Mouse (Mus musculus): ENCODE data around the gene Opn1sw. TPM values are rescaled to one million over a fixed set of nuclear protein-coding genes. Genes with fewer than 3 reads are reported as not detected.

Opn1sw gene
- polyA plus RNA-seq, 1 experiment = not detected

DNA sequence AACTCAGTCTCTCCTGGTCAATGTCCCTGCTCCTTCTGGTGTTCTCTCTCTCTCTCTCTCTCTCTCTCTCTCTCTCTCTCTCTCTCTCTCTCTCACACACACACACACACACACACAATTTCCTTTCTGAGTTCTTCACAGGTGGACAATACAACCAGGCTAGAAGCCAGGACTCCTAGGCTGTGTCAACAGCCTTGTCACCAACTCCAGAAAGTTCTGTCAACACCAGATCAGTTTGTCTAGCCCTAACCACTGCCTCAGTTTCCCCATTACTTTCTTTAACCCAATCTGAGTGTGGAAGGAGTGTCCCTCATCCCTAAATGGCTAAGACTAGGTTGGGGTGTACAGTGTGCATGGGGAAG lies 44.4 kb upstream of the Opn1sw start:
- no peaks in the 10 kb centered on the region; the same call in 1 of the 2 replicates for H3K27me3 ChIP-seq (ENCODE audit: control insufficient read depth, insufficient read depth, low read length)
- H3K4me1 ChIP-seq (ENCODE audit: control insufficient read depth, insufficient read depth, low read length) = no peaks in the 10 kb centered on the region
- H3K27ac ChIP-seq (ENCODE audit: insufficient read depth, low read length) = no peak overlapping the region
- TF ChIP-seq CTCF (IDR thresholded peaks at IDR 0.05; ENCODE audit: borderline replicate concordance, insufficient read depth, low read depth, low read length) = no peak
- no peak for TF ChIP-seq POLR2A (IDR thresholded peaks at IDR 0.05; ENCODE audit: borderline replicate concordance, insufficient read depth, low read length)
- no peak for DNase-seq
- H3K4me3 ChIP-seq (replicated peaks; ENCODE audit: insufficient read depth, low read depth, low read length) = no peak overlapping the region

- H3K4me3 ChIP-seq (replicated peaks; ENCODE audit: insufficient read depth, low read depth, low read length) = no peak overlapping the region
- 36% methylated on average over 3 of the region's 3 CpGs for WGBS
- no peak for DNase-seq
- no peak overlapping the region for H3K27ac ChIP-seq (ENCODE audit: insufficient read depth, low read length)
- TF ChIP-seq POLR2A (IDR thresholded peaks at IDR 0.05; ENCODE audit: borderline replicate concordance, insufficient read depth, low read length) (no peak), CTCF (IDR thresholded peaks at IDR 0.05; ENCODE audit: borderline replicate concordance, insufficient read depth, low read depth, low read length) (no peak)
- no peaks in the 10 kb centered on the region; the same call in 1 of the 2 replicates for H3K27me3 ChIP-seq (ENCODE audit: control insufficient read depth, insufficient read depth, low read length)
- H3K4me1 ChIP-seq (ENCODE audit: control insufficient read depth, insufficient read depth, low read length) = no peaks in the 10 kb centered on the region
Measured at GRCm38 (mm10) chr6:29432156-29432555, 43.9 kb upstream of the Opn1sw start.

GRCm38 (mm10) chr6:29431473-29431872 lies 43.2 kb upstream of the Opn1sw start:
- Histone ChIP-seq H3K27ac (ENCODE audit: insufficient read depth, low read length) (no peak overlapping the region), H3K4me3 (replicated peaks; ENCODE audit: insufficient read depth, low read depth, low read length) (no peak overlapping the region), H3K27me3 (ENCODE audit: control insufficient read depth, insufficient read depth, low read length) (no peaks in the 10 kb centered on the region; the same call in 1 of the 2 replicates), H3K4me1 (ENCODE audit: control insufficient read depth, insufficient read depth, low read length) (no peaks in the 10 kb centered on the region)
- TF ChIP-seq CTCF (IDR thresholded peaks at IDR 0.05; ENCODE audit: borderline replicate concordance, insufficient read depth, low read depth, low read length) (no peak), POLR2A (IDR thresholded peaks at IDR 0.05; ENCODE audit: borderline replicate concordance, insufficient read depth, low read length) (no peak)
- WGBS = 25% methylated on average over 5 of the region's 5 CpGs
- DNase-seq = no peak

DNA sequence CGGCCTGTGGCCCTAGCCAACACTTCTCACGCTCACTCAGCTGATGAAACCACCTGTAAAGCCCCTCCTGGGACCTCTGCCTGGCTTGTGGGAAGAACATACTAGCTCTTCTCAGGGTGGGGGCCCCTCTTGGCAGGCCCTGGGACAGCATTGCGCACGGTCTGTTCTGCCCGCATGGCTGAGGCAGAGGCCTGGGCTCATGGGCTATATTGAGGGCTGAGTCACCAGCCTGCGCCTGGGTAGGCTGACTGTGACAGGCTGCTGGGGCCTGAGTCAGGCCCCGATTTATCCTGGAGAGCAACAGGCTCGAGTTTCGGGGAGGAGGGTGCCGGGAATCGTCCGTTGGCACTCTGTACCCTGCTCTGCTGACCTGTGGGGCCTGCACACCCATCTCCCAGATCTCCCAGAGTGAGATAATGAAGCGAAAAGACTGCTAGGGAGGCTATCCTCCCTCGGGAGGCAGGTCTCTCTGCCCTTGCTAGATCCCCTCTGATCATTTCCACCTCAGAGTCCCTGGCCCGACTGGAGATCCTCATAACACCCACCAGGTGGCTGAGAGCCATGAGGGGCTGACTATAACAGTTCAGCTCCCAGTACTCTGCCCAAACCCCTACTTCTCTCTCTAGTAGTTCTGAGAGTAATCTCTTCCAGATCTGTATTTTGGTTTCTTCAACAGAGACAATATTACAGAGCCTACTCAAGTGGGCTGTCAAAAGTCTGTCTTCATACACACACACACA lies 42.6 kb upstream of the Opn1sw start:
- TF ChIP-seq CTCF (IDR thresholded peaks at IDR 0.05; ENCODE audit: borderline replicate concordance, insufficient read depth, low read depth, low read length) (no peak), POLR2A (IDR thresholded peaks at IDR 0.05; ENCODE audit: borderline replicate concordance, insufficient read depth, low read length) (no peak)
- Histone ChIP-seq H3K4me1 (ENCODE audit: control insufficient read depth, insufficient read depth, low read length) (no peaks in the 10 kb centered on the region), H3K4me3 (replicated peaks; ENCODE audit: insufficient read depth, low read depth, low read length) (no peak overlapping the region), H3K27me3 (ENCODE audit: control insufficient read depth, insufficient read depth, low read length) (no peaks in the 10 kb centered on the region; the same call in 1 of the 2 replicates), H3K27ac (ENCODE audit: insufficient read depth, low read length) (no peak overlapping the region)
- no peak for DNase-seq
- 52% methylated on average over 15 of the region's 15 CpGs for WGBS

- no peak for TF ChIP-seq POLR2A (IDR thresholded peaks at IDR 0.05; ENCODE audit: borderline replicate concordance, insufficient read depth, low read length)
- no peak for TF ChIP-seq CTCF (IDR thresholded peaks at IDR 0.05; ENCODE audit: borderline replicate concordance, insufficient read depth, low read depth, low read length)
- 50% methylated on average over 4 of the region's 4 CpGs for WGBS
- H3K4me3 ChIP-seq (replicated peaks; ENCODE audit: insufficient read depth, low read depth, low read length) = no peak overlapping the region
- no peak overlapping the region for H3K27ac ChIP-seq (ENCODE audit: insufficient read depth, low read length)
- no peaks in the 10 kb centered on the region; the same call in 1 of the 2 replicates for H3K27me3 ChIP-seq (ENCODE audit: control insufficient read depth, insufficient read depth, low read length)
- no peaks in the 10 kb centered on the region for H3K4me1 ChIP-seq (ENCODE audit: control insufficient read depth, insufficient read depth, low read length)
- DNase-seq = no peak
Measured at GRCm38 (mm10) chr6:29428171-29428570, 39.9 kb upstream of the Opn1sw start.

GRCm38 (mm10) chr6:29426331-29426730 lies 38.1 kb upstream of the Opn1sw start:
- Histone ChIP-seq H3K27me3 (ENCODE audit: control insufficient read depth, insufficient read depth, low read length) (no peaks in the 10 kb centered on the region), H3K4me3 (replicated peaks; ENCODE audit: insufficient read depth, low read depth, low read length) (no peak overlapping the region), H3K4me1 (ENCODE audit: control insufficient read depth, insufficient read depth, low read length) (no peaks in the 10 kb centered on the region), H3K27ac (ENCODE audit: insufficient read depth, low read length) (no peak overlapping the region)
- no peak for DNase-seq
- 85% methylated on average over 6 of the region's 6 CpGs for WGBS
- TF ChIP-seq CTCF (IDR thresholded peaks at IDR 0.05; ENCODE audit: borderline replicate concordance, insufficient read depth, low read depth, low read length) = no peak
- no peak for TF ChIP-seq POLR2A (IDR thresholded peaks at IDR 0.05; ENCODE audit: borderline replicate concordance, insufficient read depth, low read length)

- TF ChIP-seq POLR2A (IDR thresholded peaks at IDR 0.05; ENCODE audit: borderline replicate concordance, insufficient read depth, low read length) (no peak), CTCF (IDR thresholded peaks at IDR 0.05; ENCODE audit: borderline replicate concordance, insufficient read depth, low read depth, low read length) (no peak)
- 52% methylated on average over 8 of the region's 8 CpGs for WGBS
- DNase-seq = no peak
Measured at GRCm38 (mm10) chr6:29425118-29425517, 36.9 kb upstream of the Opn1sw start.

GRCm38 (mm10) chr6:29420596-29420995 lies 32.3 kb upstream of the Opn1sw start:
- TF ChIP-seq POLR2A (IDR thresholded peaks at IDR 0.05; ENCODE audit: borderline replicate concordance, insufficient read depth, low read length) (no peak), CTCF (IDR thresholded peaks at IDR 0.05; ENCODE audit: borderline replicate concordance, insufficient read depth, low read depth, low read length) (no peak)
- whole genome bisulfite sequencing = 90% methylated on average over 2 of the region's 2 CpGs
- Histone ChIP-seq H3K4me1 (ENCODE audit: control insufficient read depth, insufficient read depth, low read length) (no peaks in the 10 kb centered on the region), H3K27me3 (ENCODE audit: control insufficient read depth, insufficient read depth, low read length) (no peaks in the 10 kb centered on the region), H3K4me3 (replicated peaks; ENCODE audit: insufficient read depth, low read depth, low read length) (no peak overlapping the region), H3K27ac (ENCODE audit: insufficient read depth, low read length) (no peak overlapping the region)
- DNase-seq = no peak

More at GRCm38 (mm10) chr6:29425118-29425517, 36.9 kb upstream of the Opn1sw start:
- H3K27me3 ChIP-seq (ENCODE audit: control insufficient read depth, insufficient read depth, low read length) = no peaks in the 10 kb centered on the region
- no peaks in the 10 kb centered on the region for H3K4me1 ChIP-seq (ENCODE audit: control insufficient read depth, insufficient read depth, low read length)
- no peak overlapping the region for H3K27ac ChIP-seq (ENCODE audit: insufficient read depth, low read length)
- H3K4me3 ChIP-seq (replicated peaks; ENCODE audit: insufficient read depth, low read depth, low read length) = no peak overlapping the region
